In the genomic region with DNA sequence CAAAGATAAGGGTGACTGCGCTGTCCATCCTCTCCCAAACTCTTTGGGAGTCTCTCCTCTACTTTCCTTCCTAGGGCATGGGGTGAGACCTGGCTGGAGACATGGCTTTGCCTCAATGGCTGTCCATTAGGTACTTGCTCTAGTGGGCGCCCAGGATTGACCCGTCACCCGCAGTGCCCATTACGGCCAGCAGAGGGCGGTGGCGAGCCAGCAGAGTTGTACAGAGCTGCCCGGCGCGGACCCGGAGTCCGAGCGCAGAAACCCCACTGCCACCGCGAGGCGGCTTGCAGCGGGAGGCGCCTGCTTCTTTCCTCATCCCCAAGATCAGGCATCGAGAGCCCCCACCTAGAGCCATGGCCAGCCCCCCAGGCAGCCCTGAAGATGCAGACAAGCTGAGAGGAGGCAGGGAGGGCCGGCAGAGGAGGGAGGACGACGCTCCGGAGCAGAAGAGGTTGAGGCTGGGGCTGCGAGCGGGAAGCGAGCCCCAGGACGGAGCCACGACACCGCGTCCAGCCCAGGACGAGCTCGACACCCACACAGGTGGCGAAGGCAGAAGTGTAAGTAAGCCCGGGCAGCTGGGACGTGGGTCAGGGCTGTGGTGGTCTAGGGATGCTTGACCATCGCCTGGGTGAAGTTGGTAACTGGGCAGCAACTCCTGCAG, we compare ENCODE assay signal across 7 mouse cellular contexts. TPM values are rescaled to one million over a fixed set of nuclear protein-coding genes. Genes with fewer than 3 reads are reported as not detected.
DNase-seq lines count a peak whose midpoint lies in the region; ATAC-seq and TF ChIP-seq lines count a peak whose summit lies in the region.

No protein-coding gene starts in this region.

- H3K27me3 ChIP-seq in embryonic facial prominence, embryonic 11.5 days (ENCODE audit: control insufficient read depth, insufficient read depth, low read length): 0 out of 2 replicates have a peak, but pooled peaks cover 3% of the 10 kb centered on the region
- peaks cover 21% of the 10 kb centered on the region for H3K27me3 ChIP-seq in limb, embryonic 10.5 days (ENCODE audit: low read depth, poor library complexity, severe bottlenecking)
- peaks cover 18% of the 10 kb centered on the region for H3K27me3 ChIP-seq in midbrain, embryonic 13.5 days
- no peaks in the 10 kb centered on the region for H3K27me3 ChIP-seq in small intestine, adult 2 months (ENCODE audit: control insufficient read depth, insufficient read depth, low read length)

- peak; percentile 93 for TF ChIP-seq CTCF in small intestine, adult 2 months (IDR thresholded peaks at IDR 0.05; ENCODE audit: extremely low read depth, insufficient read length, insufficient replicate concordance, low read depth, low read length)

- TF ChIP-seq POLR2A in small intestine, adult 2 months (IDR thresholded peaks at IDR 0.05; ENCODE audit: low read depth, low read length): no peak

- peak overlapping the region; percentile 33 for H3K4me3 ChIP-seq in embryonic facial prominence, embryonic 11.5 days (ENCODE audit: low read depth, low read length)
- H3K4me3 ChIP-seq in limb, embryonic 10.5 days: peak overlapping the region; percentile 54
- H3K4me3 ChIP-seq in midbrain, embryonic 13.5 days (replicated peaks): peak overlapping the region; percentile 44
- peak overlapping the region; percentile 38 for H3K4me3 ChIP-seq in small intestine, adult 2 months (ENCODE audit: low read depth, low read length)

- no peaks in the 10 kb centered on the region for H3K9me3 ChIP-seq in embryonic facial prominence, embryonic 11.5 days (replicated peaks; ENCODE audit: control insufficient read depth, low read length)
- H3K9me3 ChIP-seq in limb, embryonic 10.5 days (replicated peaks): no peaks in the 10 kb centered on the region
- no peaks in the 10 kb centered on the region for H3K9me3 ChIP-seq in midbrain, embryonic 13.5 days

- ATAC-seq in embryonic facial prominence, embryonic 11.5 days (replicated peaks; ENCODE audit: insufficient number of reproducible peaks, low FRiP score, low TSS enrichment, low read depth): peak; percentile 82
- ATAC-seq in midbrain, embryonic 13.5 days: peak; percentile 94

- peak overlapping the region; percentile 94 for H3K4me2 ChIP-seq in embryonic facial prominence, embryonic 11.5 days (ENCODE audit: low read depth, low read length)
- peak overlapping the region; percentile 91 for H3K4me2 ChIP-seq in midbrain, embryonic 13.5 days (replicated peaks)

- no peaks in the 10 kb centered on the region for H3K4me1 ChIP-seq in embryonic facial prominence, embryonic 11.5 days (ENCODE audit: control insufficient read depth, insufficient read depth, low read length)
- peaks cover 6% of the 10 kb centered on the region for H3K4me1 ChIP-seq in limb, embryonic 10.5 days
- H3K4me1 ChIP-seq in midbrain, embryonic 13.5 days (replicated peaks): peaks cover 4% of the 10 kb centered on the region
- peaks cover 4% of the 10 kb centered on the region for H3K4me1 ChIP-seq in small intestine, adult 2 months (ENCODE audit: control insufficient read depth, insufficient read depth, insufficient read length, low read length)

- DNase-seq in adrenal gland, postnatal 14 days: peak; percentile 95
- DNase-seq in embryonic facial prominence, embryonic 11.5 days (ENCODE audit: low spot score): peak; percentile 87
- peak; percentile 80 to 96 for DNase-seq in heart, adult 18-20 months
- peak; percentile 91 for DNase-seq in kidney, adult 18-20 months
- DNase-seq in limb, embryonic 10.5 days (ENCODE audit: low spot score): peak; percentile 99

- no peaks in the 10 kb centered on the region for H3K36me3 ChIP-seq in embryonic facial prominence, embryonic 11.5 days (replicated peaks; ENCODE audit: control insufficient read depth, insufficient read depth, low read depth, low read length)
- H3K36me3 ChIP-seq in limb, embryonic 10.5 days: no peaks in the 10 kb centered on the region
- no peaks in the 10 kb centered on the region for H3K36me3 ChIP-seq in midbrain, embryonic 13.5 days
- no peaks in the 10 kb centered on the region for H3K36me3 ChIP-seq in small intestine, adult 2 months (ENCODE audit: control insufficient read depth, insufficient read depth, low read length)

- H3K27ac ChIP-seq in embryonic facial prominence, embryonic 11.5 days (replicated peaks; ENCODE audit: low read depth, low read length): no peak overlapping the region
- H3K27ac ChIP-seq in limb, embryonic 10.5 days: peak overlapping the region; percentile 64; the same call in 1 of the 2 replicates
- H3K27ac ChIP-seq in midbrain, embryonic 13.5 days: no peak overlapping the region
- no peak overlapping the region for H3K27ac ChIP-seq in small intestine, adult 2 months (ENCODE audit: insufficient read depth, low read depth, low read length)

- peak overlapping the region; percentile 59 for H3K9ac ChIP-seq in embryonic facial prominence, embryonic 11.5 days (replicated peaks; ENCODE audit: low read length)
- H3K9ac ChIP-seq in midbrain, embryonic 13.5 days (replicated peaks): peak overlapping the region; percentile 73

- 2% methylated on average over 36 of the region's 36 CpGs for WGBS in embryonic facial prominence, embryonic 11.5 days
- WGBS in limb, embryonic 10.5 days: 2% methylated on average over 36 of the region's 36 CpGs
- under 1% methylated on average over 36 of the region's 36 CpGs for WGBS in midbrain, embryonic 13.5 days
- WGBS in small intestine, adult 2 months: 3% methylated on average over 36 of the region's 36 CpGs

RNA-seq across cellular contexts. Expression of gene Eef2kmt, which starts 50.9 kb away (rescaled TPM):
- total RNA-seq in adrenal gland, postnatal 14 days (2021): 28.6 and 35.1 TPM in 2 replicates
- 13.3 and 15.6 TPM in 2 replicates for polyA plus RNA-seq in embryonic facial prominence, embryonic 11.5 days (2014; fragmentation: Nextera tagmentation; extraction: Ambion mirVana)
- 1 to 10 TPM; 8.7 to 9.8 TPM for total RNA-seq in heart, adult 18-20 months (2021)
- polyA plus RNA-seq in limb, embryonic 10.5 days (2016; fragmentation: Nextera tagmentation; extraction: Ambion mirVana): 18.2 and 19.4 TPM in 2 replicates
- 8.1 and 8.5 TPM in 2 replicates for polyA plus RNA-seq in midbrain, embryonic 13.5 days (2015; fragmentation: Nextera tagmentation; extraction: Ambion mirVana)
- 24.9 and 26.1 TPM in 2 replicates for polyA plus RNA-seq in small intestine, adult 2 months (2012; rRNA removed)
